Mouse (Mus musculus): Measurements from ENCODE around the gene Kcnrg. TPM values are rescaled to one million over a fixed set of nuclear protein-coding genes. Genes with fewer than 3 reads are reported as not detected.

The Kcnrg gene
- polyA plus RNA-seq, 1 experiment from 2014 or later = 1.2 TPM

GRCm38 (mm10) chr14:61611766-61612165 is 4.5 kb downstream of the Kcnrg start:
- Histone ChIP-seq H3K27ac (ENCODE audit: low read depth, low read length) (no peak overlapping the region), H3K4me1 (ENCODE audit: control insufficient read depth, insufficient read depth, low read length) (no peaks in the 10 kb centered on the region), H3K4me2 (ENCODE audit: low read depth) (no peak overlapping the region), H3K27me3 (ENCODE audit: control insufficient read depth, insufficient read depth, low read length) (no peaks in the 10 kb centered on the region), H3K4me3 (ENCODE audit: low read depth, low read length) (no peak overlapping the region), H3K9ac (ENCODE audit: low read length) (no peak overlapping the region), H3K9me3 (ENCODE audit: control insufficient read depth, low read length) (no peaks in the 10 kb centered on the region), H3K36me3 (ENCODE audit: control insufficient read depth, insufficient read depth, low read length) (no peaks in the 10 kb centered on the region)
- no peak for ATAC-seq (ENCODE audit: insufficient read depth, low FRiP score, low TSS enrichment)
- 92% methylated on average over 5 of the region's 5 CpGs for WGBS
- DNase-seq (ENCODE audit: low spot score) = no peak

GRCm38 (mm10) chr14:61613319-61613718 is 6.1 kb downstream of the Kcnrg start:
- no peak for DNase-seq (ENCODE audit: low spot score)
- Histone ChIP-seq H3K4me1 (ENCODE audit: control insufficient read depth, insufficient read depth, low read length) (no peaks in the 10 kb centered on the region), H3K9ac (ENCODE audit: low read length) (no peak overlapping the region), H3K27me3 (ENCODE audit: control insufficient read depth, insufficient read depth, low read length) (no peaks in the 10 kb centered on the region), H3K27ac (ENCODE audit: low read depth, low read length) (no peak overlapping the region), H3K36me3 (ENCODE audit: control insufficient read depth, insufficient read depth, low read length) (no peaks in the 10 kb centered on the region), H3K4me2 (ENCODE audit: low read depth) (no peak overlapping the region), H3K9me3 (ENCODE audit: control insufficient read depth, low read length) (no peaks in the 10 kb centered on the region), H3K4me3 (ENCODE audit: low read depth, low read length) (no peak overlapping the region)
- 91% methylated on average over 2 of the region's 2 CpGs for WGBS
- ATAC-seq (ENCODE audit: insufficient read depth, low FRiP score, low TSS enrichment) = no peak

DNA sequence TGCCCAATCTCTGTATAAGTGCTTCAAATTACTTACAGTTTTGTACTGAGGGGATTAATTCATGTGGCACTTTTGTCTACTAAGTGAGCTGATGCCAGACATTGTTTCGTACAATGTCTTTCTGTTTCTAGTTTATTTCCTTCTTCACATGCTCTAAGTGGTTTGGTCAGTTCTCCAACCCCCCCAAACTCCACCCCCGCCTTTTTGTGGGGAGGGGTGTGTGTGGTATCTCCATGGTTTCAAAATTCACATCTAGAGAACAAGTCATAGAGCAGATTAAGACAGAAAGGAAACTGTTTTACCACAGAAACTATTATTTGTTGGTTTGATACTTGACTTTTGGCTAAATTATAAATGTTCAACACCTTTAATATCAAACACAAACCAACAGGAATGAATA is 13.1 kb downstream of the Kcnrg start:
- Histone ChIP-seq H3K4me2 (ENCODE audit: low read depth) (no peak overlapping the region), H3K36me3 (ENCODE audit: control insufficient read depth, insufficient read depth, low read length) (no peaks in the 10 kb centered on the region; the same call in 1 of the 2 replicates), H3K9ac (ENCODE audit: low read length) (no peak overlapping the region), H3K27me3 (ENCODE audit: control insufficient read depth, insufficient read depth, low read length) (no peaks in the 10 kb centered on the region), H3K4me1 (ENCODE audit: control insufficient read depth, insufficient read depth, low read length) (no peaks in the 10 kb centered on the region), H3K27ac (ENCODE audit: low read depth, low read length) (no peak overlapping the region), H3K4me3 (ENCODE audit: low read depth, low read length) (no peak overlapping the region), H3K9me3 (ENCODE audit: control insufficient read depth, low read length) (no peaks in the 10 kb centered on the region)
- DNase-seq (ENCODE audit: low spot score) (no peak), ATAC-seq (ENCODE audit: insufficient read depth, low FRiP score, low TSS enrichment) (no peak)
- 94% methylated on average over 2 of the region's 2 CpGs for WGBS

DNA sequence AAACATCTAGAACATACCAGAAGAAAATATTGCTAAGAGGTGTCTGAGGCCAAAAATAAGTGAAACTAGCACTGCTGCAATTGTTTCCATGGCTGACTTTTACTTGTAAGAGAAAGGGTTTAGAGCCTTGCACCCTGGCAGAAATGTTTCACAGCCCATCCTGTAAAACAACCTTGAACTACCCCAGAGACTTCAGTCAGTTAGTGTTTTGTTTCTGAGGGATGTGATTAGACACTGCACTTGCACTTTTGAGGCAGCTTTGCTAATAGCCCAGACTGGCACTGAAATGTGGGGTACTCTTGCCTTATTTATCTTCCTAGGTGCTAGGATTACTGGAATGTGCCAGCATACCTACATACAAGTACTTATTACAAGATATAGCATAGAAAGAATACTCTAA is 28.7 kb downstream of the Kcnrg start:
- no peak for DNase-seq (ENCODE audit: low spot score)
- no peak overlapping the region for H3K9ac ChIP-seq (ENCODE audit: low read length)
- no peaks in the 10 kb centered on the region for H3K9me3 ChIP-seq (ENCODE audit: control insufficient read depth, low read length)
- no peak overlapping the region for H3K4me3 ChIP-seq (ENCODE audit: low read depth, low read length)
- no peaks in the 10 kb centered on the region for H3K4me1 ChIP-seq (ENCODE audit: control insufficient read depth, insufficient read depth, low read length)
- no peaks in the 10 kb centered on the region for H3K27me3 ChIP-seq (ENCODE audit: control insufficient read depth, insufficient read depth, low read length)
- H3K4me2 ChIP-seq (ENCODE audit: low read depth) = no peak overlapping the region
- no peak overlapping the region for H3K27ac ChIP-seq (ENCODE audit: low read depth, low read length)
- no peak for ATAC-seq (ENCODE audit: insufficient read depth, low FRiP score, low TSS enrichment)
- no peaks in the 10 kb centered on the region for H3K36me3 ChIP-seq (ENCODE audit: control insufficient read depth, insufficient read depth, low read length)

DNA sequence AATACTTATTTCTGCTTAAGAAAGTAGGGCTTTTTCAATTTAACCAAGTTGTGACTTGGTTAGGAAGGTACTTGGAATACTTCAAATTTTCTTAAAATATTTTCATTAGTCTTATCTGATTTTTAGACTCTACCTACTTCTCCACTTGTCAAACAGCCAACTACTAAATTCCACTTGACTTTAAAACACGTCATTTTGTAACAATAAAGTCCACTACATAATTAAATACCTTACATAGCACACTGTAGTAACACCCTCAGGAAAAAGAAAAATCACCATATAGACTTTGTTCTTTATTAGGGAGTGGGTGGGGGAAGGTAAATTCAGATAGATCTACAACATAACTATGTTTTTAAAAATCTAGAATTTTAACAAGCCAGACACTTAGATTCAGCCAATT is 35.4 kb downstream of the Kcnrg start:
- Histone ChIP-seq H3K9ac (ENCODE audit: low read length) (no peak overlapping the region), H3K36me3 (ENCODE audit: control insufficient read depth, insufficient read depth, low read length) (no peaks in the 10 kb centered on the region), H3K9me3 (ENCODE audit: control insufficient read depth, low read length) (no peaks in the 10 kb centered on the region), H3K4me1 (ENCODE audit: control insufficient read depth, insufficient read depth, low read length) (no peaks in the 10 kb centered on the region), H3K4me2 (ENCODE audit: low read depth) (no peak overlapping the region), H3K27me3 (ENCODE audit: control insufficient read depth, insufficient read depth, low read length) (no peaks in the 10 kb centered on the region), H3K4me3 (ENCODE audit: low read depth, low read length) (no peak overlapping the region), H3K27ac (ENCODE audit: low read depth, low read length) (no peak overlapping the region)
- DNase-seq (ENCODE audit: low spot score) (no peak), ATAC-seq (ENCODE audit: insufficient read depth, low FRiP score, low TSS enrichment) (no peak)
- WGBS = 85% methylated on average over 1 of the region's 1 CpGs

DNA sequence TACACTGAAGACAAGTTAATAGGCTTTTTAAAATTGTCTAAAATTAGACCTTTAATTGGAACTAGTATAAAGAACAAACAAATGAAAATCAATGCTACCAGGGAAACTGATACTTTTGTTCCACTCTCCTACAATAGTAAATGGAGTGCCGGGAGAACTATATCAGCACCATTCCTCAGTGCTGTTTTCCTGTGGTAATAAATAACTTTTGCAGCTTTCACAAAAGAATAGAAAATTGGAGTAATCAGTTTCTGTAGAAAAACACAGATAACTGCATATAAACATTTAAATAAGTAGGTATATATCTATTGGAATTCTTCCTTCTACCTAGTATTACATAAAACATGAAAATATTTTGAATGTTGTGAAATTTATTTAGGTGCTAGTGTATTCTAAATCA is 38.3 kb downstream of the Kcnrg start:
- H3K27ac ChIP-seq (ENCODE audit: low read depth, low read length) = no peak overlapping the region
- WGBS = 18% methylated on average over 1 of the region's 1 CpGs
- no peaks in the 10 kb centered on the region for H3K36me3 ChIP-seq (ENCODE audit: control insufficient read depth, insufficient read depth, low read length)
- H3K9me3 ChIP-seq (ENCODE audit: control insufficient read depth, low read length) = no peaks in the 10 kb centered on the region
- H3K4me2 ChIP-seq (ENCODE audit: low read depth) = no peak overlapping the region
- H3K9ac ChIP-seq (ENCODE audit: low read length) = no peak overlapping the region
- H3K4me3 ChIP-seq (ENCODE audit: low read depth, low read length) = no peak overlapping the region
- no peaks in the 10 kb centered on the region for H3K27me3 ChIP-seq (ENCODE audit: control insufficient read depth, insufficient read depth, low read length)
- no peaks in the 10 kb centered on the region for H3K4me1 ChIP-seq (ENCODE audit: control insufficient read depth, insufficient read depth, low read length)
- no peak for ATAC-seq (ENCODE audit: insufficient read depth, low FRiP score, low TSS enrichment)
- DNase-seq (ENCODE audit: low spot score) = no peak

GRCm38 (mm10) chr14:61647182-61647880 is 40.1 kb downstream of the Kcnrg start:
- no peaks in the 10 kb centered on the region for H3K4me1 ChIP-seq (ENCODE audit: control insufficient read depth, insufficient read depth, low read length)
- no peak for ATAC-seq (ENCODE audit: insufficient read depth, low FRiP score, low TSS enrichment)
- no peaks in the 10 kb centered on the region for H3K36me3 ChIP-seq (ENCODE audit: control insufficient read depth, insufficient read depth, low read length)
- peak overlapping the region; percentile 78 for H3K9ac ChIP-seq (ENCODE audit: low read length)
- peak overlapping the region; percentile 95 for H3K27ac ChIP-seq (ENCODE audit: low read depth, low read length)
- H3K4me3 ChIP-seq (ENCODE audit: low read depth, low read length) = peak overlapping the region; percentile 70
- under 1% methylated on average over 24 of the region's 24 CpGs for WGBS
- DNase-seq (ENCODE audit: low spot score) = peak; percentile 67
- peak overlapping the region; percentile 50 for H3K4me2 ChIP-seq (ENCODE audit: low read depth)
- H3K9me3 ChIP-seq (ENCODE audit: control insufficient read depth, low read length) = no peaks in the 10 kb centered on the region
- no peaks in the 10 kb centered on the region for H3K27me3 ChIP-seq (ENCODE audit: control insufficient read depth, insufficient read depth, low read length)

- H3K4me1 ChIP-seq (ENCODE audit: control insufficient read depth, insufficient read depth, low read length) = no peaks in the 10 kb centered on the region
Measured at GRCm38 (mm10) chr14:61647881-61648684, 40.8 kb downstream of the Kcnrg start.

More at GRCm38 (mm10) chr14:61647881-61648684, 40.8 kb downstream of the Kcnrg start:
- peak overlapping the region; percentile 50 for H3K4me2 ChIP-seq (ENCODE audit: low read depth)
- H3K27me3 ChIP-seq (ENCODE audit: control insufficient read depth, insufficient read depth, low read length) = no peaks in the 10 kb centered on the region
- ATAC-seq (ENCODE audit: insufficient read depth, low FRiP score, low TSS enrichment) (peak; percentile 65), DNase-seq (ENCODE audit: low spot score) (peak; percentile 72)
- peak overlapping the region; percentile 70 for H3K4me3 ChIP-seq (ENCODE audit: low read depth, low read length)
- H3K9me3 ChIP-seq (ENCODE audit: control insufficient read depth, low read length) = no peaks in the 10 kb centered on the region
- H3K9ac ChIP-seq (ENCODE audit: low read length) = peak overlapping the region; percentile 78
- no peaks in the 10 kb centered on the region for H3K36me3 ChIP-seq (ENCODE audit: control insufficient read depth, insufficient read depth, low read length)
- H3K27ac ChIP-seq (ENCODE audit: low read depth, low read length) = peak overlapping the region; percentile 95
- WGBS = under 1% methylated on average over 80 of the region's 95 CpGs

Measured in neural tube, embryonic 11.5 days (tissue).